Mouse (Mus musculus): ENCODE results near the gene Blm. TPM values are rescaled to one million over a fixed set of nuclear protein-coding genes. Genes with fewer than 3 reads are reported as not detected.

Blm gene
- total and polyA plus RNA-seq, 2 experiments = 0.43 to 6.9 TPM

DNA sequence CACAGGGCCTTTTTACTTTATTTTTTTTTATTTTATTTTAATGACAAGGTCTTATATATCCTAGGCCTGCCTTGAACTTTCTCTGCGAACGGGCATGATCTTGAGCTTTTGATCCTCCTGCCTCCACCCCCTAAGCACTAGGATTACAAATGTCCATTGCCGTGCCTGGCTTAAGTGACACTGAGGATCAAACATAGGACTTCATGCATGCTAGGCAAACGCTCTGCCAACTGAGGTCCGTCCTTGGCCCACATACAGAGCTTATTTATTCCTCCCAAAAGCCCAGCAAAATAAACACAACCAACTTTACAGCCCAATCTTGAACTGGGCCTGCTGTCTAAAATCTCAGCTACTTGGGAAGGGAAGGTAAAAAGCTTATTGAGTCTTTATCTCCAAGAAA, 122.1 kb downstream of the Blm start:
- TF ChIP-seq POLR2A (IDR thresholded peaks at IDR 0.05; ENCODE audit: extremely low read depth, insufficient read depth, low read length) = no peak
- TF ChIP-seq CTCF (IDR thresholded peaks at IDR 0.05; ENCODE audit: low read depth, low read length) = no peak
- H3K4me3 ChIP-seq (ENCODE audit: insufficient read depth, low read depth, low read length) = no peak overlapping the region
- no peak overlapping the region for H3K9ac ChIP-seq (ENCODE audit: low read depth, low read length)
- H3K27me3 ChIP-seq (ENCODE audit: control insufficient read depth, insufficient read depth, low read length) = no peaks in the 10 kb centered on the region
- peak; percentile 72 for DNase-seq (ENCODE audit: extremely low read depth, low read depth, low spot score)
- 48% methylated on average over 5 of the region's 5 CpGs for WGBS
- H3K27ac ChIP-seq (replicated peaks; ENCODE audit: insufficient read depth, low read depth, low read length) = no peak overlapping the region; the same call in 1 of the 2 replicates
- H3K4me1 ChIP-seq (ENCODE audit: control insufficient read depth, insufficient read depth, low read length) = peaks cover 18% of the 10 kb centered on the region
- H3K79me2 ChIP-seq (ENCODE audit: control insufficient read depth, insufficient read depth, low read length) = no peaks in the 10 kb centered on the region
- no peaks in the 10 kb centered on the region for H3K36me3 ChIP-seq (ENCODE audit: control insufficient read depth, insufficient read depth, low read length)

DNA sequence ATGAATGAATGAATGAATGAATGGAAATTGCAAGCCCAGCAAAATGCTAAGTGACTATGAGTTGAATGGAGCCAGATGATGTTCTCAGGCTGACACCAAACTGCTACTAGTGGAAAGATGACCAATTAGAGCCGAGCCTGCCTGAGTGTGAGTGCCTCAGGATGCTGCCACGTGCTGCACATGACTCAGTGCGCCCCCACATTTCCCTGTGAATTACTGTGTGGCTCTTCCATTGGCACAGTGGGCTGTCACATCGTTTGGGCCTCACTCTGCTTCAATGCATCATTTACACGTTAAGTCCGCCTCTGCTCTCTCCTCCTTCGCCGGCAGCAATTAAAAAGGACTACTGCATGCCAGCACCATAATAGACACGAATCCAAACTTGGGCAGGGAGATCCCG, 122.6 kb downstream of the Blm start:
- Histone ChIP-seq H3K27ac (replicated peaks; ENCODE audit: insufficient read depth, low read depth, low read length) (no peak overlapping the region), H3K4me3 (ENCODE audit: insufficient read depth, low read depth, low read length) (no peak overlapping the region), H3K4me1 (ENCODE audit: control insufficient read depth, insufficient read depth, low read length) (peaks cover 15% of the 10 kb centered on the region), H3K9ac (ENCODE audit: low read depth, low read length) (no peak overlapping the region), H3K27me3 (ENCODE audit: control insufficient read depth, insufficient read depth, low read length) (no peaks in the 10 kb centered on the region), H3K79me2 (ENCODE audit: control insufficient read depth, insufficient read depth, low read length) (no peaks in the 10 kb centered on the region), H3K36me3 (ENCODE audit: control insufficient read depth, insufficient read depth, low read length) (no peaks in the 10 kb centered on the region)
- WGBS = 93% methylated on average over 10 of the region's 10 CpGs
- DNase-seq (ENCODE audit: extremely low read depth, low read depth, low spot score) = no peak
- TF ChIP-seq CTCF (IDR thresholded peaks at IDR 0.05; ENCODE audit: low read depth, low read length) (no peak), POLR2A (IDR thresholded peaks at IDR 0.05; ENCODE audit: extremely low read depth, insufficient read depth, low read length) (no peak)

GRCm38 (mm10) chr7:80410380-80410779, 124.5 kb downstream of the Blm start:
- no peak overlapping the region for H3K27ac ChIP-seq (replicated peaks; ENCODE audit: insufficient read depth, low read depth, low read length)

DNA sequence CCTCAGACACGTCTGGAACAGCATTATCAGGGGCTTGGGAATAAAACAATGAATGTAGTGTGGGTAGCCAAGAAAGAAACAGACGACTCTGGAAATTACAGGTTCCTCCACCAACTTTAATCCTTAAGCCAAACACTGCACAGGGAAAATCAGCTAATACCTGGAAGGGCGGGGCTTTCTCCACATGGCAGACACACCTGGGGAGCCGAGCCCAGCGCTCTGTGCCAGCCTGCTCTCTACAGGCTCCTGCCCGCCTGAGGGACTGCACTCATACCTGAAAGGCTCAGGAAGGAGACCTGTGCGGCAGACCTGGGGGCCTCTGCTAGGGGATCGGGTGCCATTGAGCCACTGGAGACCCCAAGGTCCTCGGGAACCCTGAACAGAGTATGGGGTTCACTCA, 127.2 kb downstream of the Blm start:
- H3K36me3 ChIP-seq (ENCODE audit: control insufficient read depth, insufficient read depth, low read length) = no peaks in the 10 kb centered on the region
- no peak overlapping the region for H3K27ac ChIP-seq (replicated peaks; ENCODE audit: insufficient read depth, low read depth, low read length)
- no peak overlapping the region for H3K4me3 ChIP-seq (ENCODE audit: insufficient read depth, low read depth, low read length)
- H3K79me2 ChIP-seq (ENCODE audit: control insufficient read depth, insufficient read depth, low read length) = no peaks in the 10 kb centered on the region
- peaks cover 3% of the 10 kb centered on the region for H3K4me1 ChIP-seq (ENCODE audit: control insufficient read depth, insufficient read depth, low read length)
- no peak overlapping the region for H3K9ac ChIP-seq (ENCODE audit: low read depth, low read length)
- 84% methylated on average over 9 of the region's 9 CpGs for WGBS
- H3K27me3 ChIP-seq (ENCODE audit: control insufficient read depth, insufficient read depth, low read length) = no peaks in the 10 kb centered on the region
- no peak for DNase-seq (ENCODE audit: extremely low read depth, low read depth, low spot score)
- TF ChIP-seq POLR2A (IDR thresholded peaks at IDR 0.05; ENCODE audit: extremely low read depth, insufficient read depth, low read length) (no peak), CTCF (IDR thresholded peaks at IDR 0.05; ENCODE audit: low read depth, low read length) (no peak)

More at GRCm38 (mm10) chr7:80410380-80410779, 124.5 kb downstream of the Blm start:
- Histone ChIP-seq H3K4me1 (ENCODE audit: control insufficient read depth, insufficient read depth, low read length) (peaks cover 13% of the 10 kb centered on the region), H3K27me3 (ENCODE audit: control insufficient read depth, insufficient read depth, low read length) (no peaks in the 10 kb centered on the region), H3K79me2 (ENCODE audit: control insufficient read depth, insufficient read depth, low read length) (no peaks in the 10 kb centered on the region), H3K36me3 (ENCODE audit: control insufficient read depth, insufficient read depth, low read length) (no peaks in the 10 kb centered on the region), H3K9ac (ENCODE audit: low read depth, low read length) (no peak overlapping the region), H3K4me3 (ENCODE audit: insufficient read depth, low read depth, low read length) (no peak overlapping the region)
- TF ChIP-seq CTCF (IDR thresholded peaks at IDR 0.05; ENCODE audit: low read depth, low read length) = no peak
- no peak for TF ChIP-seq POLR2A (IDR thresholded peaks at IDR 0.05; ENCODE audit: extremely low read depth, insufficient read depth, low read length)
- WGBS = 87% methylated on average over 9 of the region's 9 CpGs
- no peak for DNase-seq (ENCODE audit: extremely low read depth, low read depth, low spot score)

GRCm38 (mm10) chr7:80406186-80406585, 128.7 kb downstream of the Blm start:
- no peaks in the 10 kb centered on the region for H3K27me3 ChIP-seq (ENCODE audit: control insufficient read depth, insufficient read depth, low read length)
- H3K36me3 ChIP-seq (ENCODE audit: control insufficient read depth, insufficient read depth, low read length) = no peaks in the 10 kb centered on the region
- WGBS = 83% methylated on average over 3 of the region's 3 CpGs
- no peak overlapping the region for H3K4me3 ChIP-seq (ENCODE audit: insufficient read depth, low read depth, low read length)
- DNase-seq (ENCODE audit: extremely low read depth, low read depth, low spot score) = no peak
- H3K79me2 ChIP-seq (ENCODE audit: control insufficient read depth, insufficient read depth, low read length) = peaks cover 8% of the 10 kb centered on the region; the same call in 1 of the 2 replicates
- H3K9ac ChIP-seq (ENCODE audit: low read depth, low read length) = no peak overlapping the region
- no peak overlapping the region for H3K27ac ChIP-seq (replicated peaks; ENCODE audit: insufficient read depth, low read depth, low read length)
- TF ChIP-seq CTCF (IDR thresholded peaks at IDR 0.05; ENCODE audit: low read depth, low read length) (no peak), POLR2A (IDR thresholded peaks at IDR 0.05; ENCODE audit: extremely low read depth, insufficient read depth, low read length) (no peak)
- peaks cover 3% of the 10 kb centered on the region; the same call in 1 of the 2 replicates for H3K4me1 ChIP-seq (ENCODE audit: control insufficient read depth, insufficient read depth, low read length)

- Histone ChIP-seq H3K4me3 (ENCODE audit: insufficient read depth, low read depth, low read length) (no peak within 1 kb of the TSS), H3K79me2 (ENCODE audit: control insufficient read depth, insufficient read depth, low read length) (peaks cover 8% of the 10 kb centered on the region; the same call in 1 of the 2 replicates), H3K9ac (ENCODE audit: low read depth, low read length) (no peak within 1 kb of the TSS), H3K27ac (replicated peaks; ENCODE audit: insufficient read depth, low read depth, low read length) (peak within 1 kb of the TSS; percentile 11; the same call in 1 of the 2 replicates), H3K27me3 (ENCODE audit: control insufficient read depth, insufficient read depth, low read length) (no peaks in the 10 kb centered on the region), H3K4me1 (ENCODE audit: control insufficient read depth, insufficient read depth, low read length) (peaks cover 3% of the 10 kb centered on the region; the same call in 1 of the 2 replicates), H3K36me3 (ENCODE audit: control insufficient read depth, insufficient read depth, low read length) (no peaks in the 10 kb centered on the region)
- TF ChIP-seq CTCF (IDR thresholded peaks at IDR 0.05; ENCODE audit: low read depth, low read length) (no peak), POLR2A (IDR thresholded peaks at IDR 0.05; ENCODE audit: extremely low read depth, insufficient read depth, low read length) (no peak)
- WGBS = 44% methylated on average over 9 of the region's 9 CpGs
- no peak for DNase-seq (ENCODE audit: extremely low read depth, low read depth, low spot score)
Measured at GRCm38 (mm10) chr7:80405188-80405695, 129.7 kb downstream of the Blm start, which contains the start of gene Furin. Gene Furin (minus strand): TSS chr7:80405436.

Other genes with a start within 250 kb of the Blm start
- 0.74 and 1.5 TPM in 2 replicates for gene Prc1, start 240.7 kb downstream of the Blm start, total RNA-seq (2014; rRNA removed)
- 0.21 and 0.32 TPM in 2 replicates for gene Prc1, start 240.7 kb downstream of the Blm start, polyA plus RNA-seq (2012; rRNA removed)
- gene Rccd1, start 210.7 kb downstream of the Blm start, total RNA-seq (2014; rRNA removed) = 1.2 and 1.5 TPM in 2 replicates
- gene Rccd1, start 210.7 kb downstream of the Blm start, polyA plus RNA-seq (2012; rRNA removed) = 2.9 and 3.8 TPM in 2 replicates
- gene Unc45a, start 194.1 kb downstream of the Blm start, total RNA-seq (2014; rRNA removed) = 8.6 and 8.9 TPM in 2 replicates
- gene Unc45a, start 194.1 kb downstream of the Blm start, polyA plus RNA-seq (2012; rRNA removed) = 19.1 and 21.5 TPM in 2 replicates
- gene Hddc3, start 192.0 kb downstream of the Blm start, total RNA-seq (2014; rRNA removed) = 6.9 and 8.7 TPM in 2 replicates
- 28.3 and 58.2 TPM in 2 replicates for gene Hddc3, start 192.0 kb downstream of the Blm start, polyA plus RNA-seq (2012; rRNA removed)
- gene Man2a2, start 163.7 kb downstream of the Blm start, total RNA-seq (2014; rRNA removed) = 9.3 and 13.2 TPM in 2 replicates
- 26.5 and 45.6 TPM in 2 replicates for gene Man2a2, start 163.7 kb downstream of the Blm start, polyA plus RNA-seq (2012; rRNA removed)
- gene Fes, start 147.2 kb downstream of the Blm start, total RNA-seq (2014; rRNA removed) = 4.6 and 9.9 TPM in 2 replicates
- gene Fes, start 147.2 kb downstream of the Blm start, polyA plus RNA-seq (2012; rRNA removed) = 5.8 and 9.6 TPM in 2 replicates
- gene Furin, start 129.7 kb downstream of the Blm start, total RNA-seq (2014; rRNA removed) = 26.5 and 42.6 TPM in 2 replicates
- 152 and 163 TPM in 2 replicates for gene Furin, start 129.7 kb downstream of the Blm start, polyA plus RNA-seq (2012; rRNA removed)
- gene Crtc3, start 153.8 kb upstream of the Blm start, total RNA-seq (2014; rRNA removed) = 3.0 and 5.4 TPM in 2 replicates
- gene Crtc3, start 153.8 kb upstream of the Blm start, polyA plus RNA-seq (2012; rRNA removed) = 8.7 and 12.9 TPM in 2 replicates

Measured in liver, adult 2 months (tissue).